Mouse (Mus musculus): ENCODE data around the gene Olfr554. TPM values are rescaled to one million over a fixed set of nuclear protein-coding genes. Genes with fewer than 3 reads are reported as not detected.
"Not testable (repeated sequence)": the region's sequence is repeated elsewhere in the genome, so short reads cannot be mapped to it uniquely, and the experiment has no call there.

Gene Olfr554
- total RNA-seq (2017) = not detected in 2 replicates

GRCm38 (mm10) chr7:102638132-102638531 lies at the start of gene Olfr554:
TSS of gene Olfr554 (plus strand) at chr7:102638432.
- ATAC-seq (replicated peaks in 1 of 2; ENCODE audit: insufficient read depth in 1 of 2, low FRiP score in 2 of 2, low TSS enrichment in 1 of 2, low read depth in 1 of 2, poor library complexity in 2 of 2, severe bottlenecking in 2 of 2) = no peak

- ATAC-seq (replicated peaks in 1 of 2; ENCODE audit: insufficient read depth in 1 of 2, low FRiP score in 2 of 2, low TSS enrichment in 1 of 2, low read depth in 1 of 2, poor library complexity in 2 of 2, severe bottlenecking in 2 of 2) = no peak
Observed at GRCm38 (mm10) chr7:102591786-102592185, 46.4 kb upstream of the Olfr554 start, which contains the start of gene Olfr551. TSS of gene Olfr551 (minus strand) at chr7:102591886.

GRCm38 (mm10) chr7:102597378-102598031 lies 40.7 kb upstream of the Olfr554 start, which contains the start of gene Olfr552:
TSS of gene Olfr552 (plus strand) at chr7:102597770.
- peak; percentile 95 to 96 for ATAC-seq (replicated peaks in 1 of 2; ENCODE audit: insufficient read depth in 1 of 2, low FRiP score in 2 of 2, low TSS enrichment in 1 of 2, low read depth in 1 of 2, poor library complexity in 2 of 2, severe bottlenecking in 2 of 2)

- no peak for ATAC-seq (replicated peaks in 1 of 2; ENCODE audit: insufficient read depth in 1 of 2, low FRiP score in 2 of 2, low TSS enrichment in 1 of 2, low read depth in 1 of 2, poor library complexity in 2 of 2, severe bottlenecking in 2 of 2)
Observed at GRCm38 (mm10) chr7:102618118-102618517, 20.1 kb upstream of the Olfr554 start, which contains the start of gene Olfr553. TSS of gene Olfr553 (minus strand) at chr7:102618218.

GRCm38 (mm10) chr7:102619608-102620007 lies 18.6 kb upstream of the Olfr554 start:
- peak; percentile 45 to 46; a peak in 2 of 4 replicates for ATAC-seq (replicated peaks in 1 of 2; ENCODE audit: insufficient read depth in 1 of 2, low FRiP score in 2 of 2, low TSS enrichment in 1 of 2, low read depth in 1 of 2, poor library complexity in 2 of 2, severe bottlenecking in 2 of 2)

GRCm38 (mm10) chr7:102620368-102620767 lies 17.9 kb upstream of the Olfr554 start:
- not testable (repeated sequence) for ATAC-seq (replicated peaks in 1 of 2; ENCODE audit: insufficient read depth in 1 of 2, low FRiP score in 2 of 2, low TSS enrichment in 1 of 2, low read depth in 1 of 2, poor library complexity in 2 of 2, severe bottlenecking in 2 of 2)

GRCm38 (mm10) chr7:102636665-102637064 lies 1.6 kb upstream of the Olfr554 start:
- peak; percentile 53 to 86 for ATAC-seq (replicated peaks in 1 of 2; ENCODE audit: insufficient read depth in 1 of 2, low FRiP score in 2 of 2, low TSS enrichment in 1 of 2, low read depth in 1 of 2, poor library complexity in 2 of 2, severe bottlenecking in 2 of 2)

- not testable (repeated sequence) for ATAC-seq (replicated peaks in 1 of 2; ENCODE audit: insufficient read depth in 1 of 2, low FRiP score in 2 of 2, low TSS enrichment in 1 of 2, low read depth in 1 of 2, poor library complexity in 2 of 2, severe bottlenecking in 2 of 2)
Observed at GRCm38 (mm10) chr7:102644945-102645344, 6.7 kb downstream of the Olfr554 start.

GRCm38 (mm10) chr7:102658523-102658922 lies 20.3 kb downstream of the Olfr554 start, which contains the start of gene Olfr555:
TSS of gene Olfr555 (plus strand) at chr7:102658823.
- no peak for ATAC-seq (replicated peaks in 1 of 2; ENCODE audit: insufficient read depth in 1 of 2, low FRiP score in 2 of 2, low TSS enrichment in 1 of 2, low read depth in 1 of 2, poor library complexity in 2 of 2, severe bottlenecking in 2 of 2)

GRCm38 (mm10) chr7:102664599-102664998 lies 26.4 kb downstream of the Olfr554 start, which contains the start of gene Olfr556:
TSS of gene Olfr556 (plus strand) at chr7:102664899.
- no peak for ATAC-seq (replicated peaks in 1 of 2; ENCODE audit: insufficient read depth in 1 of 2, low FRiP score in 2 of 2, low TSS enrichment in 1 of 2, low read depth in 1 of 2, poor library complexity in 2 of 2, severe bottlenecking in 2 of 2)

GRCm38 (mm10) chr7:102665378-102665777 lies 27.1 kb downstream of the Olfr554 start:
- peak; percentile 14 to 49; a peak in 2 of 4 replicates for ATAC-seq (replicated peaks in 1 of 2; ENCODE audit: insufficient read depth in 1 of 2, low FRiP score in 2 of 2, low TSS enrichment in 1 of 2, low read depth in 1 of 2, poor library complexity in 2 of 2, severe bottlenecking in 2 of 2)

- ATAC-seq (replicated peaks in 1 of 2; ENCODE audit: insufficient read depth in 1 of 2, low FRiP score in 2 of 2, low TSS enrichment in 1 of 2, low read depth in 1 of 2, poor library complexity in 2 of 2, severe bottlenecking in 2 of 2) = peak; percentile 37 to 38; a peak in 2 of 4 replicates
Observed at GRCm38 (mm10) chr7:102676225-102676624, 38.0 kb downstream of the Olfr554 start.

GRCm38 (mm10) chr7:102681916-102682315 lies 43.7 kb downstream of the Olfr554 start:
- ATAC-seq (replicated peaks in 1 of 2; ENCODE audit: insufficient read depth in 1 of 2, low FRiP score in 2 of 2, low TSS enrichment in 1 of 2, low read depth in 1 of 2, poor library complexity in 2 of 2, severe bottlenecking in 2 of 2) = no peak

- ATAC-seq (replicated peaks in 1 of 2; ENCODE audit: insufficient read depth in 1 of 2, low FRiP score in 2 of 2, low TSS enrichment in 1 of 2, low read depth in 1 of 2, poor library complexity in 2 of 2, severe bottlenecking in 2 of 2) = peak; percentile 100
Observed at GRCm38 (mm10) chr7:102686944-102687501, 48.8 kb downstream of the Olfr554 start, which contains the start of gene Trim68. TSS of gene Trim68 (minus strand) at chr7:102687327.

Other genes starting within 250 kb of the Olfr554 start
- 447 and 684 TPM in 2 replicates for gene Rrm1, start 196.7 kb upstream of the Olfr554 start, total RNA-seq (2017)
- not detected in 2 replicates for gene Olfr543, start 156.8 kb upstream of the Olfr554 start, total RNA-seq (2017)
- not detected in 2 replicates for gene Olfr544, start 150.1 kb upstream of the Olfr554 start, total RNA-seq (2017)
- not detected in 2 replicates for gene Olfr545, start 138.9 kb upstream of the Olfr554 start, total RNA-seq (2017)
- not detected in 2 replicates for gene Olfr547, start 103.7 kb upstream of the Olfr554 start, total RNA-seq (2017)
- not detected in 2 replicates for gene Olfr548-ps1, start 97.5 kb upstream of the Olfr554 start, total RNA-seq (2017)
- not detected in 2 replicates for gene Olfr549, start 88.6 kb upstream of the Olfr554 start, total RNA-seq (2017)
- 52.4 and 59.0 TPM in 2 replicates for gene Trim21, start 72.9 kb upstream of the Olfr554 start, total RNA-seq (2017)
- not detected in 2 replicates for gene Olfr550, start 67.0 kb upstream of the Olfr554 start, total RNA-seq (2017)
- not detected in 2 replicates for gene Olfr551, start 46.5 kb upstream of the Olfr554 start, total RNA-seq (2017)
- gene Olfr552, start 40.7 kb upstream of the Olfr554 start, total RNA-seq (2017) = not detected in 2 replicates
- not detected in 2 replicates for gene Olfr553, start 20.2 kb upstream of the Olfr554 start, total RNA-seq (2017)
- not detected in 2 replicates for gene Olfr555, start 20.4 kb downstream of the Olfr554 start, total RNA-seq (2017)
- gene Olfr556, start 26.5 kb downstream of the Olfr554 start, total RNA-seq (2017) = not detected in 2 replicates
- 12.6 and 17.6 TPM in 2 replicates for gene Trim68, start 48.9 kb downstream of the Olfr554 start, total RNA-seq (2017)
- not detected in 2 replicates for gene Olfr557, start 57.5 kb downstream of the Olfr554 start, total RNA-seq (2017)
- 0.56 TPM in 1 of 2 replicates, not detected in the other for gene Olfr558, start 63.8 kb downstream of the Olfr554 start, total RNA-seq (2017)
- gene Olfr33, start 80.6 kb downstream of the Olfr554 start, total RNA-seq (2017) = not detected in 2 replicates
- gene Olfr559, start 89.1 kb downstream of the Olfr554 start, total RNA-seq (2017) = not detected in 2 replicates
- gene Olfr560, start 120.9 kb downstream of the Olfr554 start, total RNA-seq (2017) = not detected in 2 replicates
- not detected in 2 replicates for gene Olfr78, start 121.0 kb downstream of the Olfr554 start, total RNA-seq (2017)
- not detected in 2 replicates for gene Olfr561, start 132.8 kb downstream of the Olfr554 start, total RNA-seq (2017)
- gene Olfr564, start 165.0 kb downstream of the Olfr554 start, total RNA-seq (2017) = not detected in 2 replicates
- gene Olfr566, start 220.3 kb downstream of the Olfr554 start, total RNA-seq (2017) = not detected in 2 replicates
- not detected in 2 replicates for gene Olfr568, start 238.7 kb downstream of the Olfr554 start, total RNA-seq (2017)